Mouse (Mus musculus): ENCODE data around the gene Th. TPM values are rescaled to one million over a fixed set of nuclear protein-coding genes. Genes with fewer than 3 reads are reported as not detected.

Th gene
- polyA plus RNA-seq, 1 experiment from 2014 or later, result 0.54 TPM

Other genes with a start within 250 kb of the Th start
- 0.58 and 1.6 TPM in 2 replicates for gene Ins2, start 187.7 kb downstream of the Th start, polyA plus RNA-seq (2015; fragmentation: Nextera tagmentation; extraction: Ambion mirVana)
- gene Ascl2, start 38.1 kb upstream of the Th start, polyA plus RNA-seq (2015; fragmentation: Nextera tagmentation; extraction: Ambion mirVana), result 0.10 and 0.95 TPM in 2 replicates
- gene Tspan32, start 73.9 kb upstream of the Th start, polyA plus RNA-seq (2015; fragmentation: Nextera tagmentation; extraction: Ambion mirVana), result 2.4 and 3.7 TPM in 2 replicates
- gene Cd81, start 121.6 kb upstream of the Th start, polyA plus RNA-seq (2015; fragmentation: Nextera tagmentation; extraction: Ambion mirVana), result 780 and 813 TPM in 2 replicates
- 45.7 and 66.2 TPM in 2 replicates for gene Tssc4, start 138.1 kb upstream of the Th start, polyA plus RNA-seq (2015; fragmentation: Nextera tagmentation; extraction: Ambion mirVana)
- 3.8 and 4.7 TPM in 2 replicates for gene Trpm5, start 163.5 kb upstream of the Th start, polyA plus RNA-seq (2015; fragmentation: Nextera tagmentation; extraction: Ambion mirVana)
- gene Kcnq1, start 175.2 kb upstream of the Th start, polyA plus RNA-seq (2015; fragmentation: Nextera tagmentation; extraction: Ambion mirVana), result 25.8 and 27.5 TPM in 2 replicates

Data from heart, embryonic 15.5 days (tissue).